Mouse (Mus musculus) midbrain, postnatal 0 days (tissue): ENCODE measurements around the gene Zdhhc9. TPM values are rescaled to one million over a fixed set of nuclear protein-coding genes. Genes with fewer than 3 reads are reported as not detected.
A peak's percentile ranks its signal among the peaks of the same experiment; 100 is the strongest.

Source experiments
- ATAC-seq: fragments of 200-750 bp; cut with Nextera tagmentation; 2 replicates; pipeline ENCODE4 v1.8.0; 2017; ENCODE audit warnings: moderate number of reproducible peaks, mild to moderate bottlenecking, moderate TSS enrichment, moderate library complexity; ENCODE audit not compliant: low FRiP score
- DNase-seq: peaks from one replicate; pipeline ENCODE4 v3.0.0-alpha.2; 2015; ENCODE audit warnings: low spot score
- H3K27ac ChIP-seq: fragments of 300-500 bp; sonication (generic); 2 replicates; pipeline ENCODE4 v1.5.1; 2014; ENCODE audit warnings: low read depth, mild to moderate bottlenecking, low read length, mixed read lengths
- H3K27me3 ChIP-seq: fragments of 300-500 bp; sonication (generic); 2 replicates; pipeline ENCODE4 v1.6.1; 2014; ENCODE audit warnings: low read length, control low read depth, mixed read lengths; ENCODE audit not compliant: insufficient read depth
- H3K36me3 ChIP-seq: fragments of 300-500 bp; sonication (generic); 2 replicates; pipeline ENCODE4 v1.6.1; 2014; ENCODE audit warnings: low read length, control low read depth, mixed read lengths; ENCODE audit not compliant: insufficient read depth
- H3K4me1 ChIP-seq: fragments of 300-500 bp; sonication (generic); 2 replicates; pipeline ENCODE4 v1.6.1; 2014; ENCODE audit warnings: mild to moderate bottlenecking, control low read depth, antibody characterized with exemption, low read length, mixed read lengths; ENCODE audit not compliant: insufficient read depth
- H3K4me2 ChIP-seq: fragments of 300-500 bp; sonication (generic); 2 replicates; pipeline ENCODE4 v1.6.1; 2014; ENCODE audit warnings: low read depth, mild to moderate bottlenecking, low read length, mixed read lengths; ENCODE audit not compliant: poor library complexity, severe bottlenecking
- H3K4me3 ChIP-seq: fragments of 300-500 bp; sonication (generic); 2 replicates; pipeline ENCODE4 v1.5.1; 2014; ENCODE audit warnings: low read depth, mild to moderate bottlenecking, low read length, moderate library complexity
- H3K9ac ChIP-seq: fragments of 300-500 bp; sonication (generic); replicated peaks from 2 replicates; pipeline ENCODE4 v1.6.1; 2014; ENCODE audit warnings: mild to moderate bottlenecking, low read length, moderate library complexity, mixed read lengths; ENCODE audit not compliant: poor library complexity, severe bottlenecking
- H3K9me3 ChIP-seq: fragments of 300-500 bp; sonication (generic); 2 replicates; pipeline ENCODE4 v1.6.1; 2016; ENCODE audit warnings: low read length, control low read depth
- CTCF ChIP-seq: IDR thresholded peaks from 2 replicates; pipeline ENCODE4 v1.5.1; 2016; ENCODE audit warnings: antibody characterized with exemption, mild to moderate bottlenecking
- WGBS: fragments of 180-500 bp; shearing (Covaris S2); extraction: QIAGEN DNeasy Blood & Tissue Kit; methylation state at CpG from one replicate; pipeline ENCODE4 v1.1.7; 2014; 5-methylcytosine and 5-hydroxymethylcytosine counted together
- polyA plus RNA-seq: library from polyadenylated mRNA; unstranded; fragments of >200 nt; fragmentation: Nextera tagmentation; extraction: Ambion mirVana; gene quantifications from 2 replicates; pipeline ENCODE4 v1.2.1, GENCODE M21; 2015
- total RNA-seq: library from RNA; depleted of rRNA; stranded (reverse); fragments of >200 nt; gene quantifications from 2 replicates; pipeline ENCODE4 v1.2.3, GENCODE M21; 2014

Zdhhc9 gene
- total and polyA plus RNA-seq, 2 experiments from 2014 or later = 7.2 to 43.0 TPM

DNA sequence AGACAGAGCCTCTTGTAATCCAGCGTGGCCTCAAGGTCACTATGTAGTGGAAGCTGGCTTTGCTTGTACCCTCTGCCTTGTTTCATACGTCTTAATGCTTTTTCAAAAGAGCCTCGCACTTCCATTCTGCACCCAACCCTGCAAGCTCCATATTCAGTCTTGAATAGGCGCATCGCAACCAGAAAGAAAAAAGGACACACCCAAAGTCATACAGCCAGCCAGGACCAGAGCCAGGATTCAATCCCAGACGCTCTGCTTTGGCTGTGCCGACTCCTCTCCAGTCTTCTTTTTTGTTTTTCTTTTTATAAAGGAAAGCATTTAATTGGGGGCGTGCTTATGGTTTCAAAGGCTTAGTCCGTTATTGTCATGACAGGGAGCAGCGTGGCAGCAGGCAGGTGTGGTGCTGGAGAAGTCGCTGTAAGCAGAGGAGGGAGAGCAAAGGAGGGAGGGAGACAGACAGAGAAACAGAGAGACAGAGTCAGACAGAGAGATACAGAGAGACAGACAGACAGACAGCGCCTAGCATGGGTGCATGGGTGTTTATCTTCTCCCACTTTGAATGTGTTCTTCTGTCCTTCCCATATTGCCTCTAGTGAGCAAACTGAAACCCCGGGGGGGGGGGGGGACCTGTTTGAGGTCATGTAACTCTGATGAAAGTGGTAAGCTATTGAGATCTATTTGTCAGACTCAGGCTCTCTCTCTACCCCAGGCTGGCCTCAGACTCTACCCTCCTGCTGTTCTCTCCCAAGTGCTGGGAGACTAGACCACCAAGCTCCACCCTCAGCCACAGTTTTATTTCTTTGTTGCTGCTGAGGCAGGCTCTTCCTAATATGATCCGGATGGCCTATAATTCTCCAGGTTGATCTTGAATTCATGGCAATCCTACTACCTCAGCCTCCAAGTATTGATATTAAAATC lies 69.1 kb downstream of the Zdhhc9 start:
- Histone ChIP-seq H3K9ac (no peak overlapping the region), H3K4me1 (no peaks in the 10 kb centered on the region), H3K36me3 (no peaks in the 10 kb centered on the region), H3K27me3 (no peaks in the 10 kb centered on the region), H3K9me3 (no peaks in the 10 kb centered on the region), H3K27ac (no peak overlapping the region), H3K4me2 (no peak overlapping the region), H3K4me3 (no peak overlapping the region)
- ATAC-seq (no peak), DNase-seq (no peak)
- WGBS = 36% methylated on average over 14 of the region's 14 CpGs
- TF ChIP-seq CTCF = no peak

DNA sequence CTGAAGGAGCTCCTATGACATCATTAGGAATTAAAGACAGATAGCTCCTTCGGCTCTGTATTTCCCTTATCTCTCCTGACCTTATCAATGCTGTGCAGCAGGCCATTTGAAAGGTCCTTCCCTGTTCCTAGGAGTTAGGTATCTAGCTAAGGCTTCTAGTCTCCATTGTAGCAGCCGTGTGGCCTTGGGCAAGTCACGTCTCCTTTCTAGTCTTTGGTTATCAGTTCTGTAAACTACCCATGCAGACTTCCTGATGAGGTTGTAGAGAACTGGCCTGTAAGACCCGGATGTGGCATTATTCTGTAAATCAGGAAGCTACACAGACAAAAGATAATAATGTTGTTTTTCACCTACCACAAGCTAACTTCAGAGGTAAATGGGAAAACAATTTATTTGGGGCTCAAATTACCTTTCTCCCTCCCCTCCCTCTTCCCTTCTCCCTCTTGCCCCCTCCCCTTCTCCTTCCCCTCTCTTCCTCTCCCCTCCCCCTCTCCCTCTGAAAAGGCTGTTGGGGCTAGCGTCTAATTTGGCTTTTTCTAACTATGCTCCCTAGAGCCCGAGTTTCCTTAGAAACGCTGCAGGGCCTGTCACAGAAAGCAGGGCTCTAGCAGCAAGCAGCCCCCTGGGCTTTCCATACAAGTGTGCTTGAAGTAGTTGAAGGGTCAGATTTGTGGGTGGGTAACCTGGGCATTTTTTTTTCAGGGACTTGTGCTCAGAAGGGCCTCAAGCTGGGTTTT lies 70.0 kb downstream of the Zdhhc9 start:
- no peak overlapping the region for H3K4me3 ChIP-seq
- no peak for ATAC-seq

DNA sequence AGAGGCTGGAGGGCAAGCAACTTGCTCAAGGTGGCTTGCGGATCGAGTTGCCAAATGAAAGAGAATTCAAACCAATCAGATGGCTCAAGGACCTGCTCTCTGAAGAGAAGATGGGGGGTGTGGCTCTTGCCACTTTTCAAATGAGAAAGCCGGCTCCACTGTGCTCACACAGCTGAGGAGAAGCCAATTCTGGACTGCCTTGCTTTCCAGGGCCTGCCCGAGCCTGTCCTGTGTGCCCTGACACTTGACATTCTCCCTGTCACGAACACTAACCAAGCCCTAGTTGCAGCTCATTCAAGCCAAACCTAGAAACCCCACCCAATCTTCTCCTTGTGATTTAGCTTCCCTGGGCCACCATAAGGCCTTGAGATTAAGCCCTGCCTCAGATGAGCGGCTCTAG lies 70.7 kb downstream of the Zdhhc9 start:
- 61% methylated on average over 6 of the region's 6 CpGs for WGBS
- H3K9ac ChIP-seq = no peak overlapping the region
- no peak for ATAC-seq

More for the DNA sequence above, 70.0 kb downstream of the Zdhhc9 start:
- DNase-seq = peak; percentile 29
- H3K9me3 ChIP-seq = no peaks in the 10 kb centered on the region
- TF ChIP-seq CTCF = no peak
- no peaks in the 10 kb centered on the region for H3K27me3 ChIP-seq
- no peak overlapping the region for H3K27ac ChIP-seq
- no peaks in the 10 kb centered on the region for H3K4me1 ChIP-seq
- no peak overlapping the region for H3K4me2 ChIP-seq
- WGBS = 44% methylated on average over 7 of the region's 7 CpGs
- no peaks in the 10 kb centered on the region for H3K36me3 ChIP-seq
- H3K9ac ChIP-seq = no peak overlapping the region

DNA sequence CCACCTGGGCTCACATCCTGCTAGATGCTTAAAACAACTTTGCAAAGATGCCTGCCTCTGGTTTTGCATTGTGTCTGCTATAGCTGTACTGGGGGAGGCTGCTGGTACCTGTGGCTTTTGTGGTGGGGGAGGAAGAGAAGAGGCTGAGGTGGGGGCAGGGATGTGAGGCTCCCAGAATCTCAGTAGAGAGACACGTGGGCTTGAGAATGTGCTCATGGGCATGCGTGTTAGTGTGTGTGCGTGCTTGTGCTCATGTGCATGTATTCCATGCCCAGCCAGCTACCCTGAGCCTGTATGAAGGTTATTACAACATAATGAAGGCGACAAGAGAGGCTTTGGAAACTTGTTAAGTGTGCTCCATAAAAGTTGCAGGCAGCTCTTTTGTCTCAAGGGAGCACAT lies 71.7 kb downstream of the Zdhhc9 start:
- Histone ChIP-seq H3K4me3 (no peak overlapping the region), H3K36me3 (no peaks in the 10 kb centered on the region), H3K9me3 (no peaks in the 10 kb centered on the region), H3K27ac (no peak overlapping the region), H3K4me2 (no peak overlapping the region), H3K4me1 (no peaks in the 10 kb centered on the region), H3K27me3 (no peaks in the 10 kb centered on the region), H3K9ac (no peak overlapping the region)
- WGBS = 86% methylated on average over 4 of the region's 4 CpGs
- ATAC-seq (no peak), DNase-seq (no peak)
- no peak for TF ChIP-seq CTCF

More for the DNA sequence above, 70.7 kb downstream of the Zdhhc9 start:
- no peak for TF ChIP-seq CTCF
- no peak overlapping the region for H3K4me2 ChIP-seq
- H3K9me3 ChIP-seq = no peaks in the 10 kb centered on the region
- no peak for DNase-seq
- H3K27ac ChIP-seq = no peak overlapping the region
- H3K4me1 ChIP-seq = no peaks in the 10 kb centered on the region
- H3K4me3 ChIP-seq = no peak overlapping the region
- no peaks in the 10 kb centered on the region for H3K36me3 ChIP-seq
- no peaks in the 10 kb centered on the region for H3K27me3 ChIP-seq

DNA sequence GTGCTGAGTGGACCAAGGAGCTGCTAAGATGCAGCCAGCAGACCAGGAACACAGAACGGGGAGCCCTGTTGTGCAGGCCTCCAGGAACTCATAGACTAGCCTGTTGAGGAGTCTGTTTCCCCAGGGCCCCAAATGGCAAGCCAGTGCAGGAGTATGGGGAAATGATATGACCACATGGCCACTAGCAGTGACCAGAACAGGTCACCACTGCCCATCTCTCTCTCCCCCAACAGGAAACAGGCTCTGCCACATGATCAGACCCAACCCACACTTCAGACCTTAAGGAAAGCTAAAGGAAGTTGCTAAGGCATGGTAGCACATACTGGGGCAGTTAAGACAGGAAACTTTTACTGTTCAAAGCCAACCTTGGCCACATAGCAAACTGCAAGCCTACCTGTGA lies 79.5 kb downstream of the Zdhhc9 start:
- 73% methylated on average over 1 of the region's 1 CpGs for WGBS
- no peak overlapping the region for H3K27ac ChIP-seq
- no peaks in the 10 kb centered on the region for H3K36me3 ChIP-seq
- DNase-seq = no peak
- H3K4me2 ChIP-seq = no peak overlapping the region
- ATAC-seq = no peak
- no peak for TF ChIP-seq CTCF
- H3K9me3 ChIP-seq = no peaks in the 10 kb centered on the region
- no peaks in the 10 kb centered on the region for H3K27me3 ChIP-seq
- no peaks in the 10 kb centered on the region for H3K4me1 ChIP-seq
- no peak overlapping the region for H3K4me3 ChIP-seq
- no peak overlapping the region for H3K9ac ChIP-seq
